20 mouse cellular contexts compared by ENCODE assay signal in the genomic region with DNA sequence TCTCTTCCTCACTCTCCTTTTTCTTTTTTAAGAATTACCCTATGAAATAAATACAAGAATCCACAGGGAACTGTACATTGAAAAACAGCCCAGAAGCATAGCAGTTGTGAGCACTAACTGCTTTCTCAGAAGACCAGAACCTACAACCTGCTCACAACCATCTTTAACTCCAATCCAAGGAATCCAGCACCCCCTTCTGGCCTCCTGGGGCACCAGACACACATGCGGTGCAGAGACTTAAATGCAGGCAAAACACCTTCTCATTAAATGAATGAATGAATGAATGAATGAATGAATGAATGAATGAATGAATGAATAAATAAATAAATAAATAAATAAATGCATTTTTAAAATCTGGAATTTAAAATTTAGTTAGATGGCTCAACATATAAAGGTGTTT. TPM values are rescaled to one million over a fixed set of nuclear protein-coding genes. Genes with fewer than 3 reads are reported as not detected.
DNase-seq lines count a peak whose midpoint lies in the region; TF ChIP-seq lines count a peak whose summit lies in the region.
"Had no signal": no experiment of that assay in that cellular context is flagged by ENCODE, and none has a peak within 500 bp of the region (broad histone marks: within the 10 kb centered on the region; RNA-seq: fewer than 3 reads in every experiment).

No protein-coding gene starts in this region.

- H3K27ac ChIP-seq in left cerebral cortex, adult 2 months: no peak overlapping the region
- no peak overlapping the region for H3K27ac ChIP-seq in bone marrow, adult 2 months (ENCODE audit: control insufficient read depth, insufficient read depth, low read depth, low read length, poor library complexity)
- H3K27ac ChIP-seq: heart, embryonic 10.5 days; kidney, embryonic 15.5 days; neural tube, embryonic 15.5 days had no signal

- peak; percentile 31 for TF ChIP-seq CTCF in left cerebral cortex, adult 2 months (IDR thresholded peaks at IDR 0.05)
- TF ChIP-seq CTCF in bone marrow, adult 2 months (IDR thresholded peaks at IDR 0.05; ENCODE audit: control insufficient read depth, insufficient read depth, low read length): peak; percentile 39; the same call in 1 of the 2 replicates

- intact Hi-C loops in left cerebral cortex, adult 2 months (cut with DNase I): loop anchor here (10.0 kb wide), 1 partner anchor 146 kb away; no protein-coding TSS in a partner anchor
- intact Hi-C loops in left cerebral cortex, postnatal 36 days (cut with DNase I): no loop called here

- DNase-seq in left cerebral cortex, adult 2 months (ENCODE audit: extremely low spot score in 1 of 2, low spot score in 2 of 2): no peak
- DNase-seq in left cerebral cortex, postnatal 36 days (ENCODE audit: low spot score in 2 of 2): no peak
- peak; percentile 45 for DNase-seq in thymus, postnatal 4 days
- DNase-seq in thymus, postnatal 10 days (ENCODE audit: low spot score in 2 of 2): no peak
- DNase-seq in heart, adult 9 months (ENCODE audit: low spot score in 2 of 2): no peak
- no peak for DNase-seq in embryo, embryonic 11 days
- DNase-seq: adrenal gland, postnatal 14 days; cerebellum, postnatal 10 days; gastrocnemius, postnatal 10 days; heart, postnatal 36 days had no signal

- no peak overlapping the region for H3K4me3 ChIP-seq in left cerebral cortex, adult 2 months
- no peak overlapping the region for H3K4me3 ChIP-seq in bone marrow, adult 2 months (replicated peaks; ENCODE audit: control insufficient read depth, low read depth, low read length)
- H3K4me3 ChIP-seq: heart, embryonic 10.5 days; kidney, embryonic 15.5 days; neural tube, embryonic 15.5 days had no signal

- no peak for TF ChIP-seq POLR2A in bone marrow, adult 2 months (IDR thresholded peaks at IDR 0.05; ENCODE audit: borderline replicate concordance, control insufficient read depth, low read depth, low read length)

- 85% methylated on average over 1 of the region's 1 CpGs for WGBS in bone marrow, adult 2 months

- no peaks in the 10 kb centered on the region; the same call in 1 of the 2 replicates for H3K4me1 ChIP-seq in bone marrow, adult 2 months (ENCODE audit: control insufficient read depth, insufficient read depth, low read length)
- H3K4me1 ChIP-seq: kidney, embryonic 15.5 days; neural tube, embryonic 15.5 days had no signal

RNA-seq across cellular contexts. Expression of a gene that starts 19.5 kb away (rescaled TPM):
- total RNA-seq in left cerebral cortex, adult 2 months (2021): under 1 TPM in 1 of 2 experiments, not detected in 1; 0.18 TPM
- total RNA-seq in left cerebral cortex, postnatal 36 days (2021): under 1 TPM in 1 of 2 experiments, not detected in 1; 0.17 TPM
- polyA plus RNA-seq in bone marrow, adult 2 months (2011; ENCODE audit: insufficient read depth, insufficient read length, low replicate concordance, missing spikeins): 118 and 261 TPM in 2 replicates
- polyA plus RNA-seq: hindbrain, embryonic 16.5 days; neural tube, embryonic 15.5 days had no signal

RNA-seq across cellular contexts. Expression of a gene that starts 19.5 kb away (rescaled TPM):
- total RNA-seq in left cerebral cortex, adult 2 months (2021): not detected
- total RNA-seq in left cerebral cortex, postnatal 36 days (2021): not detected
- polyA plus RNA-seq in bone marrow, adult 2 months (2011; ENCODE audit: insufficient read depth, insufficient read length, low replicate concordance, missing spikeins): not detected in 2 replicates
- total RNA-seq: gastrocnemius, postnatal 10 days; heart, postnatal 36 days; left cerebral cortex, adult 8-10 months had no signal
- polyA plus RNA-seq: embryonic facial prominence, embryonic 11.5 days; heart, embryonic 10.5 days; hindbrain, embryonic 16.5 days; kidney, embryonic 15.5 days; limb, embryonic 14.5 days; lung, embryonic 16.5 days; neural tube, embryonic 15.5 days; stomach, embryonic 14.5 days had no signal
